Mouse (Mus musculus): ENCODE data around the gene Senp3.

Senp3 gene

DNA sequence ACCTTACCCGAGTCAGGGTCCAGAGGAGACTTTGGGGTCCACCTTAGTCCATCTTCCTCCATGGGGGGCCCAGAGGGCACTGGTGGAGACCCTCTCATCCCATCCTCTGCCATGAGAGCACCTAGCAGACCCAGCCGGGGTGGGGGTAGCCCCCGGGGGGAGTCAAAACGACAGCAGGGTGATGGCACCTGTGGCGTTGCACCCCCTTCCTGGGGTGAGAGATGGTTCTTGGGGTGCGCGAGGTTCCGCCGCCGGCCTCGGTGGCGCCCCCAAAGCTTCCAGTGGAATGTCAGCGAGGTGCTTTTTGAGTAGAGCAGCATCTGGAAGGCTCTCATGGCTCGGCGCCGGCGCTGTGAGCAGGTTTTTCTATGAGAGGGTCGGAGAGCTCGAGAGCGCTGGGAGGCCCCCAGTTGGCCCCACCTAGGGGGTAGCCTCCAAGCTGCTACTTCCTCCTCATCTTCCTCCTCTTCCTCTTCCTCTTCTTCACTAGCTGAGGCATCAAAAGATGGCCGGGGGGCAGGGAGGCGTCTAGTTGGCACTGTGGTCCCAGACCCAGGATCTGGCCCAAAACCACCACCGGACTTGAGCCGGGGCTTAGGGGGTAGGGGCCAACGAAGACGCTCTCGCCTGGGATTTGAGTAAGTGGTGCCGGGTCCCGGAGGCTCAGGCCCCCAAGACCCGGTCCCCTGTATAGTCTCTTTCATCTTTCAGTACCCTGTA, 1.6 kb downstream of the Senp3 start:
- DNase-seq (ENCODE audit: low spot score), result no peak

- DNase-seq (ENCODE audit: low spot score), result no peak
Measured at GRCm38 (mm10) chr11:69679144-69679543, 2.7 kb downstream of the Senp3 start.

- DNase-seq (ENCODE audit: low spot score), result peak; percentile 99
Measured at GRCm38 (mm10) chr11:69672211-69672706, 9.6 kb downstream of the Senp3 start, which contains the start of gene Eif4a1. Eif4a1 (minus strand) TSS chr11:69672423.

GRCm38 (mm10) chr11:69671726-69672124, 10.2 kb downstream of the Senp3 start:
- no peak for DNase-seq (ENCODE audit: low spot score)

- peak; percentile 98 for DNase-seq (ENCODE audit: low spot score)
Measured at GRCm38 (mm10) chr11:69670786-69671725, 10.8 kb downstream of the Senp3 start.

GRCm38 (mm10) chr11:69666665-69667005, 15.2 kb downstream of the Senp3 start:
- DNase-seq (ENCODE audit: low spot score), result no peak

GRCm38 (mm10) chr11:69665961-69666664, 15.8 kb downstream of the Senp3 start, which contains the start of gene Cd68:
Cd68 (minus strand) TSS chr11:69666153.
- DNase-seq (ENCODE audit: low spot score), result no peak

GRCm38 (mm10) chr11:69665457-69665960, 16.4 kb downstream of the Senp3 start:
- DNase-seq (ENCODE audit: low spot score), result no peak

GRCm38 (mm10) chr11:69664841-69665240, 17.0 kb downstream of the Senp3 start:
- no peak for DNase-seq (ENCODE audit: low spot score)

GRCm38 (mm10) chr11:69663795-69664194, 18.1 kb downstream of the Senp3 start:
- no peak for DNase-seq (ENCODE audit: low spot score)

DNA sequence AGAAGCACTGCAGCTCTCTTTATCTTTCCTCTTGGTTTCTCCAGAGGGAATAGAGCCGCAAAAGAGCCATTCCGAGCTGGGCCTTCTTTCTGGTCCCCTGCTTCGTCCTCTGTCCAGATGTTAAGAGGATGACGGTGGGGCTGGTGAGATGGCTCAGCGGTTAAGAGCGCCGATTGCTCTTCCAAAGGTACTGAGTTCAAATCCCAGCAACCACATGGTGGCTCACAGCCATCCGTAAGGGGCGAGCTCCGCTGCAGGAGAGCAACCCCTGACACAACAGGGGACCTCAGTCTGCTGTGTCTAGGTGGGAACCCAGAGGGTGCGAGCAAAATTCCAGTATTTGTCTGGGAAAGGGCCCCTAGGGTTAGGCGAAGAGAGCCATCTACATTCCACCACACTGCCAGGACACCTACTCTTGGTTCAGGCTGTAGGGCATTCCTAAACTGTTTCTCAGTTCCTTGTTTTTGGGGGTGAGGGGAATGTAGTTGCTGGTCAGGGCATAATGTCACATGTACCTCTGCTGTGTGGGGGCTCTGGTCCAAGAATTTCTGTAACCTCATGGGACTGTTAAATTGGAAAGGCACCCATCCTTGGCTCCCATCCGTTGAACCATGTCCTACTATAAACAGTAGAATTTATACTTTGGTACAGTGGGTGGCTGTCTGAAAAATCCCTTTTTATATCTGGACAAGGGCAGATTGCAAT, 18.8 kb downstream of the Senp3 start:
- no peak for DNase-seq (ENCODE audit: low spot score)

- DNase-seq (ENCODE audit: low spot score), result peak; percentile 92
Measured at GRCm38 (mm10) chr11:69662213-69662966, 19.5 kb downstream of the Senp3 start, which contains the start of gene Mpdu1. Mpdu1 (minus strand) TSS chr11:69662642.

DNA sequence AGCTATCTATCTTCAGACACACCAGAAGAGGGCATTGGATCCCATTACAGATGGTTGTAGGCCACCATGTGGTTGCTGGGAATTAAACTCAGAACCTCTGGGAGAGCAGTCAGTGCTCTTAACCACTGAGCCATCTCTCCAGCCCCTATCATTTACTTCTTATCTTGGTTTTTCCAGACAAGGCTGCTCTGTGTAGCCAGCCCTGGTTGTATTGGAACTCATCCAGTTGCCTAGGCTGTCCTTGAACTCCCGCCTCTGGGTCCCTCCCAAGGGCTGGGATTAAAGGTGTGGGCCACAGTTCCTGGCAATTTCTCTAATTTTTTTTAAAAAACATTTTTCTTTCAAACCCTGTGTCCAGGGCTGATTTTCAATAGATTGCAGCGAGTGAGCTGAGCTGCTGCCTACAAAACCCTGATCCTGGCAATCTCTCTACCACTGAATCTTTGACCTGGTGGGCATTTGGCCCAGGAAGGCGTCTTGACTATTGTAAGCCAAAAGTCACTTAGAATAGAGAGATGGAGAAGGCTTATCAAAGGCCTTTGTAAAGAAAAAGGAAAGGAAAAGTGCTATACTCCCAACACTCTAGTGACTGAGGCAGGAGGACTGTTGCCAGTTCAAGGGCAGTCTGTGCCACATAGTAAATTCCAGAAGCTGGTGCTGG, 20.5 kb downstream of the Senp3 start:
- DNase-seq (ENCODE audit: low spot score), result peak; percentile 60

- DNase-seq (ENCODE audit: low spot score), result no peak
Measured at GRCm38 (mm10) chr11:69657462-69657881, 24.4 kb downstream of the Senp3 start.

DNA sequence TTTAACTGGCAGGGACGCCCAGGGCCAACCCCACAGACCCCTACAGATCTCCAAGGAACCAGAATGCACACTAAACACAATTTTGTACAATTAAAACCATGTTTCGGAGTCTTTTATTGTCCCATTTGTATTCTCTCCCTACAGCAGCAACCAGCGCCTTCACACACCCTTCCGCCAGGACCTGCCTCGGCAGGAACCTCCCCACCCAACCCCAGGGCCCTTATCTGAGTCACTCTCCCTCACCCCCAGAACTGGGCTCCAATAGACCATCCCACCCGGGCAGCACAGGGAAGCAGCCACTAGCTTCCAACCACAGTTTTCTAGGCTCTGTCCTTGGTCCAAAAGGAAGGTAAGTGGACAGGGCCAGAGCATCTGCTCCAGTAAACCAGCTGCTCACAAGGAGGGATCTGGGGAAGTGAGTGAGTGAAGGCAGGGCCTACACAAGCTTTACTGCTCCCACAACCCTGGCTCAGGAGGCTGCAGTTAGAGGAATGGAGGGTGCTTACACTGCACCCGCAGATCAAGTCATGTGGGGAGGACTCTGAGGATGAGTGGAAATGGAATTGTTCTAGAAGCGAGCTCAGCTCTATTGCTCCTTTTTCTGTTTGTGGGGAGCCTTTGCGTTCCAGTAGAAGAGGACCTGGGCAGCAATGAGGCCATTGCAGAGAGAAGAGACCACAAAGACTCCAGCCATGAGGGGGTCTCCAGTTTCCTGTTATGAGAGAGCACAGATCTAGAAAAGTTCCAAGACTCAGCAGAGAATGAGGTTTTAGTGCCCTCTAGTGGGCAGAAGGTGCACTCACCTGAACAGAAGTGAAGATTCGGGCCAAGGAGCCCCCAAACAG, 25.0 kb downstream of the Senp3 start:
- DNase-seq (ENCODE audit: low spot score), result peak; percentile 63

DNA sequence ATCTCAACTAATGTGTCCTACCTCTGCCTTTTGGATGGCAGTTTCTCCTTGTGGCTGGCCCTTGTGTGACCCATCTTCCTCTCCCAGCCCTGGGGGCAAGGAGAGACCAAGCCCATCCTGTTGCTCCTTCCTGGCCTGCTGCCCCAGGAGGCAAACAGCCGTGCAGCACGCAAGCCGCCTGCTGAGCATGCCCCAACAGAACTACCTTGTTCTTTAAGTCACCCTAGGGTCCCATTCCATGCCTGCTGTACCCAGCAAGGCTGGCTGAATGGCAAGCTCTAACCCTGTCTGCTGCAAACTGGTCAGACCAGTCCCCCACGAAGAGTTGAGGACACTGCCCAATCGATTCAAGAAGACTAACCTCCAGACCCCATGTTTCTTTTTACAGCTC, 25.8 kb downstream of the Senp3 start:
- DNase-seq (ENCODE audit: low spot score), result no peak

DNA sequence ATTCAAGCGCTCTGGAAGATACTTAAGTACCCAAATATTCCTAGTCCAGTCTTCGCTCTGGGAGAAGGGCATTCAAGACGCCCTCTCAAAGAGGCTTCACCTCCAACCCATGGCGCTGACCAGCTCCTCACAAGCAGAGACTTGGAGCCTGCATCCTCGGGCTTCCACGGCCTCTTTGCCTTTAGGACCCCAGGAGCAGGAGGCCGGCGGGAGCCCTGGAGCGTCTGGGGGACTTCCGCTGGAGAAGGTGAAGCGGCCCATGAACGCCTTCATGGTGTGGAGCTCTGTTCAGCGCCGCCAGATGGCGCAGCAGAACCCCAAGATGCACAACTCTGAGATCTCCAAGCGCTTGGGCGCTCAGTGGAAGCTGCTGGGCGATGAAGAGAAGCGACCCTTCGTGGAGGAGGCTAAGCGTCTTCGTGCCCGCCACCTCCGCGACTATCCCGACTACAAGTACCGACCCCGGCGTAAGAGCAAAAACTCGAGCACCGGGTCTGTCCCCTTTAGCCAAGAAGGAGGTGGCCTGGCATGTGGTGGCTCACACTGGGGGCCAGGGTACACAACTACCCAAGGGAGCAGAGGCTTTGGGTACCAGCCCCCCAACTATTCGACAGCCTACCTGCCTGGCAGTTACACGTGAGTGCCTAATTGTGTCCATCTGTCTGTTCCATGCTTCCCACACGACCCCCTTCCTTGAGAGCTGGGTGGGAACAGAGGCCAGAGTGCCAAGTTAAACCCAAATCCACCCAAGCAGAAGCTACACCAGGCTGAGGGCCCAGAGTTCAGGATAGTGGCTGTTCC, 26.4 kb downstream of the Senp3 start, which contains the start of gene Sox15:
Gene Sox15, plus strand, starts transcription at position 51 of the 801 bp plus-strand sequence.
- DNase-seq (ENCODE audit: low spot score), result peak; percentile 83

GRCm38 (mm10) chr11:69654760-69655159, 27.1 kb downstream of the Senp3 start:
- no peak for DNase-seq (ENCODE audit: low spot score)
